Comparison of ENCODE assay signal across 10 mouse cellular contexts in genomic region chr3:144467521-144467920, GRCm38 (mm10).
DNase-seq lines count a peak whose midpoint lies in the region; ATAC-seq and TF ChIP-seq lines count a peak whose summit lies in the region.
"Had no signal": no experiment of that assay in that cellular context is flagged by ENCODE, and none has a peak within 500 bp of the region (broad histone marks: within the 10 kb centered on the region; RNA-seq: fewer than 3 reads in every experiment).

No protein-coding gene starts in this region.

- H3K4me2 ChIP-seq in kidney, postnatal 0 days (ENCODE audit: low read length): no peak overlapping the region
- H3K4me2 ChIP-seq in liver, embryonic 14.5 days (ENCODE audit: low read depth): no peak overlapping the region

- peak; percentile 67 for DNase-seq in kidney, postnatal 0 days (ENCODE audit: low spot score)
- DNase-seq in kidney, postnatal 10 days: no peak
- peak; percentile 37 for DNase-seq in CD4-positive helper T cell, adult 2 months (ENCODE audit: low read depth, low spot score)
- peak; percentile 6 for DNase-seq in Muller cell, postnatal 12 days (ENCODE audit: inconsistent ontology term)
- DNase-seq in liver, embryonic 14.5 days (ENCODE audit: low read depth in 3 of 3, low spot score in 3 of 3): peak in 2 of 3 experiments; percentile 4 to 13
- no peak for DNase-seq in left cerebral cortex, postnatal 4 days
- DNase-seq in urinary bladder, postnatal 10 days (ENCODE audit: low spot score): no peak
- DNase-seq: kidney, postnatal 14 days; right cerebral cortex, postnatal 25 days had no signal

- intact Hi-C loops in left cerebral cortex, postnatal 4 days (cut with DNase I): no loop called here

- 78% methylated on average over 10 of the region's 10 CpGs for WGBS in kidney, postnatal 0 days
- WGBS in liver, embryonic 14.5 days (ENCODE audit: insufficient replicate concordance): 55% methylated on average over 10 of the region's 10 CpGs

- H3K4me3 ChIP-seq in kidney, postnatal 0 days (replicated peaks; ENCODE audit: low read depth, low read length): no peak overlapping the region
- H3K4me3 ChIP-seq in liver, embryonic 14.5 days (ENCODE audit: insufficient read depth in 1 of 2, low read depth in 2 of 2, low read length in 2 of 2): no peak overlapping the region

- no peak for ATAC-seq in kidney, postnatal 0 days (replicated peaks; ENCODE audit: low FRiP score, low read depth)
- ATAC-seq in liver, embryonic 14.5 days (ENCODE audit: insufficient read depth): no peak

- H3K9me3 ChIP-seq in kidney, postnatal 0 days (replicated peaks; ENCODE audit: low read length): no peaks in the 10 kb centered on the region
- no peaks in the 10 kb centered on the region for H3K9me3 ChIP-seq in liver, embryonic 14.5 days (ENCODE audit: control insufficient read depth, low read length)

- H3K27me3 ChIP-seq in kidney, postnatal 0 days (ENCODE audit: insufficient read depth, low read length): no peaks in the 10 kb centered on the region
- no peaks in the 10 kb centered on the region for H3K27me3 ChIP-seq in liver, embryonic 14.5 days (ENCODE audit: control insufficient read depth, insufficient read depth, low read length)

- no peak for TF ChIP-seq EP300 in liver, embryonic 14.5 days (IDR thresholded peaks at IDR 0.05; ENCODE audit: low read depth)

- no peak overlapping the region for H3K27ac ChIP-seq in kidney, postnatal 0 days
- H3K27ac ChIP-seq in liver, embryonic 14.5 days: no peak overlapping the region
- H3K27ac ChIP-seq: macrophage had no signal

- TF ChIP-seq CTCF in kidney, postnatal 0 days (IDR thresholded peaks at IDR 0.05; ENCODE audit: low read depth): peak; percentile 69
- TF ChIP-seq CTCF in liver, embryonic 14.5 days (IDR thresholded peaks at IDR 0.05; ENCODE audit: low read depth): peak; percentile 61

- H3K9ac ChIP-seq in kidney, postnatal 0 days (ENCODE audit: low read depth, low read length): no peak overlapping the region
- H3K9ac ChIP-seq in liver, embryonic 14.5 days (replicated peaks): no peak overlapping the region

- 0 out of 2 replicates have a peak, but pooled peaks cover 11% of the 10 kb centered on the region for H3K36me3 ChIP-seq in kidney, postnatal 0 days (ENCODE audit: insufficient read depth, low read length)
- H3K36me3 ChIP-seq in liver, embryonic 14.5 days (replicated peaks; ENCODE audit: control insufficient read depth, insufficient read depth, low read depth): no peaks in the 10 kb centered on the region; the same call in 1 of the 2 replicates

- no peaks in the 10 kb centered on the region for H3K4me1 ChIP-seq in kidney, postnatal 0 days (replicated peaks; ENCODE audit: insufficient read depth, low read length)
- H3K4me1 ChIP-seq in liver, embryonic 14.5 days (replicated peaks; ENCODE audit: control insufficient read depth in 2 of 2, insufficient read depth in 2 of 2, low read length in 1 of 2): no peaks in the 10 kb centered on the region

Comparison
In these comparisons a context has a peak if more than half of its experiments do, and no peak if none do; other contexts are left out.
1. DNase-seq: peak in kidney, postnatal 0 days (single experiment), CD4-positive helper T cell, adult 2 months (single experiment), Muller cell, postnatal 12 days (single experiment) and liver, embryonic 14.5 days (2 of 3); none in kidney, postnatal 10 days (single experiment), left cerebral cortex, postnatal 4 days (single experiment) and urinary bladder, postnatal 10 days (single experiment).